Comparison of ENCODE assay signal across 15 mouse cellular contexts in genomic region chr11:97687061-97687460, GRCm38 (mm10). TPM values are rescaled to one million over a fixed set of nuclear protein-coding genes. Genes with fewer than 3 reads are reported as not detected.
A peak's percentile ranks its signal among the peaks of the same experiment; 100 is the strongest.
DNase-seq lines count a peak whose midpoint lies in the region; ATAC-seq and TF ChIP-seq lines count a peak whose summit lies in the region.
"Had no signal": no experiment of that assay in that cellular context is flagged by ENCODE, and none has a peak within 500 bp of the region (broad histone marks: within the 10 kb centered on the region; RNA-seq: fewer than 3 reads in every experiment).

No protein-coding gene starts in this region.

- no peaks in the 10 kb centered on the region for H3K4me1 ChIP-seq in forebrain, postnatal 0 days (ENCODE audit: insufficient read depth)
- 0 out of 2 replicates have a peak, but pooled peaks cover 3% of the 10 kb centered on the region for H3K4me1 ChIP-seq in forebrain, embryonic 14.5 days (ENCODE audit: control insufficient read depth, insufficient read depth, low read length)
- H3K4me1 ChIP-seq in liver, embryonic 11.5 days (replicated peaks; ENCODE audit: control insufficient read depth, insufficient read depth, low read length) = peaks cover 11% of the 10 kb centered on the region; the same call in 1 of the 2 replicates
- H3K4me1 ChIP-seq in liver, embryonic 12.5 days = peaks cover 31% of the 10 kb centered on the region
- peaks cover 18% of the 10 kb centered on the region for H3K4me1 ChIP-seq in intestine, embryonic 16.5 days (ENCODE audit: control insufficient read depth, insufficient read depth, low read length)
- H3K4me1 ChIP-seq in small intestine, adult 2 months (ENCODE audit: control insufficient read depth, insufficient read depth, insufficient read length, low read length) = peaks cover 27% of the 10 kb centered on the region

- no peaks in the 10 kb centered on the region for H3K27me3 ChIP-seq in forebrain, postnatal 0 days (ENCODE audit: insufficient read depth, low read length)
- no peaks in the 10 kb centered on the region for H3K27me3 ChIP-seq in forebrain, embryonic 14.5 days (replicated peaks; ENCODE audit: control insufficient read depth, insufficient read depth, low read length)
- no peaks in the 10 kb centered on the region for H3K27me3 ChIP-seq in liver, embryonic 11.5 days (replicated peaks; ENCODE audit: control insufficient read depth, insufficient read depth, low read length)
- peaks cover 40% of the 10 kb centered on the region for H3K27me3 ChIP-seq in liver, embryonic 12.5 days (replicated peaks)
- H3K27me3 ChIP-seq in intestine, embryonic 16.5 days (replicated peaks; ENCODE audit: control insufficient read depth, insufficient read depth, low read length) = no peaks in the 10 kb centered on the region
- no peaks in the 10 kb centered on the region for H3K27me3 ChIP-seq in small intestine, adult 2 months (ENCODE audit: control insufficient read depth, insufficient read depth, low read length)
- H3K27me3 ChIP-seq: stomach, embryonic 15.5 days had no signal

- no peak overlapping the region for H3K27ac ChIP-seq in forebrain, postnatal 0 days (ENCODE audit: low read depth, low read length)
- no peak overlapping the region for H3K27ac ChIP-seq in forebrain, embryonic 14.5 days (ENCODE audit: low read depth, low read length)
- H3K27ac ChIP-seq in liver, embryonic 11.5 days (ENCODE audit: low read depth, low read length) = no peak overlapping the region
- no peak overlapping the region for H3K27ac ChIP-seq in liver, embryonic 12.5 days
- H3K27ac ChIP-seq in intestine, embryonic 16.5 days (ENCODE audit: low read length) = peak overlapping the region; percentile 62; the same call in 1 of the 2 replicates
- H3K27ac ChIP-seq in small intestine, adult 2 months (ENCODE audit: insufficient read depth, low read depth, low read length) = peak overlapping the region; percentile 93
- H3K27ac ChIP-seq: liver, embryonic 14.5 days; stomach, embryonic 15.5 days had no signal

- H3K9ac ChIP-seq in forebrain, postnatal 0 days = 0 out of 2 replicates have a peak overlapping the region, but pooled peaks have one; percentile 3
- H3K9ac ChIP-seq in forebrain, embryonic 14.5 days (ENCODE audit: low read length) = no peak overlapping the region
- no peak overlapping the region for H3K9ac ChIP-seq in liver, embryonic 11.5 days (ENCODE audit: low read depth, low read length)
- no peak overlapping the region for H3K9ac ChIP-seq in liver, embryonic 12.5 days
- H3K9ac ChIP-seq in intestine, embryonic 16.5 days (ENCODE audit: low read depth, low read length) = peak overlapping the region; percentile 54; the same call in 1 of the 2 replicates
- H3K9ac ChIP-seq: liver, embryonic 14.5 days; stomach, embryonic 15.5 days had no signal

- H3K4me3 ChIP-seq in forebrain, postnatal 0 days (ENCODE audit: low read depth, low read length) = no peak overlapping the region
- no peak overlapping the region for H3K4me3 ChIP-seq in forebrain, embryonic 14.5 days (ENCODE audit: low read depth, low read length)
- H3K4me3 ChIP-seq in liver, embryonic 11.5 days (ENCODE audit: low read depth, low read length) = no peak overlapping the region
- H3K4me3 ChIP-seq in liver, embryonic 12.5 days = no peak overlapping the region
- peak overlapping the region; percentile 34 for H3K4me3 ChIP-seq in intestine, embryonic 16.5 days (ENCODE audit: low read length)
- H3K4me3 ChIP-seq in small intestine, adult 2 months (ENCODE audit: low read depth, low read length) = peak overlapping the region; percentile 64

- TF ChIP-seq CTCF in forebrain, postnatal 0 days (IDR thresholded peaks at IDR 0.05; ENCODE audit: low read depth) = no peak
- no peak for TF ChIP-seq CTCF in small intestine, adult 2 months (IDR thresholded peaks at IDR 0.05; ENCODE audit: extremely low read depth, insufficient read length, insufficient replicate concordance, low read depth, low read length)

- peaks cover 38% of the 10 kb centered on the region for H3K36me3 ChIP-seq in forebrain, postnatal 0 days (ENCODE audit: insufficient read depth)
- H3K36me3 ChIP-seq in forebrain, embryonic 14.5 days (ENCODE audit: control insufficient read depth, insufficient read depth, low read length) = peaks cover 46% of the 10 kb centered on the region
- H3K36me3 ChIP-seq in liver, embryonic 11.5 days (ENCODE audit: control insufficient read depth, insufficient read depth, low read length) = peaks cover 13% of the 10 kb centered on the region
- peaks cover 21% of the 10 kb centered on the region for H3K36me3 ChIP-seq in liver, embryonic 12.5 days
- H3K36me3 ChIP-seq in intestine, embryonic 16.5 days (ENCODE audit: control insufficient read depth, insufficient read depth, low read length) = peaks cover 15% of the 10 kb centered on the region
- H3K36me3 ChIP-seq in small intestine, adult 2 months (ENCODE audit: control insufficient read depth, insufficient read depth, low read length) = peaks cover 27% of the 10 kb centered on the region

- no peaks in the 10 kb centered on the region for H3K9me3 ChIP-seq in forebrain, postnatal 0 days (ENCODE audit: low read length)
- no peaks in the 10 kb centered on the region for H3K9me3 ChIP-seq in forebrain, embryonic 14.5 days (replicated peaks; ENCODE audit: control insufficient read depth, low read length)
- no peaks in the 10 kb centered on the region for H3K9me3 ChIP-seq in liver, embryonic 11.5 days (ENCODE audit: control insufficient read depth, low read length)
- H3K9me3 ChIP-seq in liver, embryonic 12.5 days (replicated peaks) = no peaks in the 10 kb centered on the region
- H3K9me3 ChIP-seq in intestine, embryonic 16.5 days (ENCODE audit: control insufficient read depth, low read length) = no peaks in the 10 kb centered on the region
- H3K9me3 ChIP-seq: stomach, embryonic 15.5 days had no signal

- H3K4me2 ChIP-seq in forebrain, postnatal 0 days (ENCODE audit: low read depth) = no peak overlapping the region
- H3K4me2 ChIP-seq in forebrain, embryonic 14.5 days (ENCODE audit: low read length) = no peak overlapping the region
- peak overlapping the region; percentile 67; the same call in 1 of the 2 replicates for H3K4me2 ChIP-seq in liver, embryonic 11.5 days
- H3K4me2 ChIP-seq in liver, embryonic 12.5 days = no peak overlapping the region; the same call in 1 of the 2 replicates
- H3K4me2 ChIP-seq in intestine, embryonic 16.5 days (ENCODE audit: low read depth, low read length) = peak overlapping the region; percentile 50

- DNase-seq in forebrain, postnatal 0 days = no peak
- no peak for DNase-seq in forebrain, embryonic 14.5 days (ENCODE audit: low spot score)
- DNase-seq in liver, embryonic 11.5 days (ENCODE audit: low spot score) = no peak
- DNase-seq in cerebellum, adult 11 months = no peak
- DNase-seq in cerebellum, adult 8-10 months = no peak
- DNase-seq: cerebellum, postnatal 14 days; gastrocnemius, postnatal 36 days; layer of hippocampus, adult 9-11 months; midbrain, embryonic 14.5 days had no signal

- peak; percentile 41; the same call in 1 of the 2 replicates for TF ChIP-seq POLR2A in small intestine, adult 2 months (IDR thresholded peaks at IDR 0.05; ENCODE audit: low read depth, low read length)

- ATAC-seq in forebrain, postnatal 0 days = no peak
- no peak for ATAC-seq in forebrain, embryonic 14.5 days
- no peak for ATAC-seq in liver, embryonic 11.5 days (replicated peaks; ENCODE audit: low FRiP score)
- no peak for ATAC-seq in liver, embryonic 12.5 days
- 0 out of 2 replicates have a peak, but pooled peaks have one; percentile 10 for ATAC-seq in intestine, embryonic 16.5 days
- ATAC-seq: activated CD4-positive, CD25-positive, alpha-beta regulatory T cell, adult 4 months had no signal

- WGBS in forebrain, postnatal 0 days = 85% methylated on average over 3 of the region's 3 CpGs
- 95% methylated on average over 3 of the region's 3 CpGs for whole genome bisulfite sequencing in forebrain, embryonic 14.5 days
- WGBS in liver, embryonic 11.5 days = 81% methylated on average over 3 of the region's 3 CpGs
- WGBS in liver, embryonic 12.5 days (ENCODE audit: insufficient replicate concordance) = 88% methylated on average over 3 of the region's 3 CpGs
- WGBS in intestine, embryonic 16.5 days = 64% methylated on average over 3 of the region's 3 CpGs
- 26% methylated on average over 3 of the region's 3 CpGs for WGBS in small intestine, adult 2 months

RNA-seq across cellular contexts. Expression of gene Cisd3, which starts 1.4 kb away (rescaled TPM):
- total RNA-seq in forebrain, postnatal 0 days (2014; rRNA removed) = 14.4 and 15.5 TPM in 2 replicates
- 27.2 and 27.8 TPM in 2 replicates for polyA plus RNA-seq in forebrain, postnatal 0 days (2015; fragmentation: Nextera tagmentation; extraction: Ambion mirVana)
- 17.3 and 19.5 TPM in 2 replicates for polyA plus RNA-seq in forebrain, embryonic 14.5 days (2014; fragmentation: Nextera tagmentation; extraction: Ambion mirVana)
- polyA plus RNA-seq in liver, embryonic 11.5 days (2014; fragmentation: Nextera tagmentation; extraction: Ambion mirVana) = 18.0 and 21.9 TPM in 2 replicates
- 12.6 and 14.7 TPM in 2 replicates for polyA plus RNA-seq in liver, embryonic 12.5 days (2016; fragmentation: Nextera tagmentation; extraction: Ambion mirVana)
- polyA plus RNA-seq in intestine, embryonic 16.5 days (2015; fragmentation: Nextera tagmentation; extraction: Ambion mirVana) = 120 and 135 TPM in 2 replicates
- 112 and 249 TPM in 2 replicates for polyA plus RNA-seq in small intestine, adult 2 months (2012; rRNA removed)

RNA-seq across cellular contexts. Expression of gene Pcgf2, which starts 13.2 kb away (rescaled TPM):
- total RNA-seq in forebrain, postnatal 0 days (2014; rRNA removed) = 13.0 and 21.9 TPM in 2 replicates
- 10.0 and 12.6 TPM in 2 replicates for polyA plus RNA-seq in forebrain, postnatal 0 days (2015; fragmentation: Nextera tagmentation; extraction: Ambion mirVana)
- polyA plus RNA-seq in forebrain, embryonic 14.5 days (2014; fragmentation: Nextera tagmentation; extraction: Ambion mirVana) = 17.6 and 21.9 TPM in 2 replicates
- polyA plus RNA-seq in liver, embryonic 11.5 days (2014; fragmentation: Nextera tagmentation; extraction: Ambion mirVana) = 10.3 and 13.2 TPM in 2 replicates
- polyA plus RNA-seq in liver, embryonic 12.5 days (2016; fragmentation: Nextera tagmentation; extraction: Ambion mirVana) = 5.0 and 5.1 TPM in 2 replicates
- polyA plus RNA-seq in intestine, embryonic 16.5 days (2015; fragmentation: Nextera tagmentation; extraction: Ambion mirVana) = 11.9 and 12.1 TPM in 2 replicates
- polyA plus RNA-seq in small intestine, adult 2 months (2012; rRNA removed) = 25.9 and 77.9 TPM in 2 replicates

RNA-seq across cellular contexts. Expression of gene Psmb3, which starts 16.1 kb away (rescaled TPM):
- 322 and 350 TPM in 2 replicates for total RNA-seq in forebrain, postnatal 0 days (2014; rRNA removed)
- 499 and 621 TPM in 2 replicates for polyA plus RNA-seq in forebrain, postnatal 0 days (2015; fragmentation: Nextera tagmentation; extraction: Ambion mirVana)
- 530 and 674 TPM in 2 replicates for polyA plus RNA-seq in forebrain, embryonic 14.5 days (2014; fragmentation: Nextera tagmentation; extraction: Ambion mirVana)
- polyA plus RNA-seq in liver, embryonic 11.5 days (2014; fragmentation: Nextera tagmentation; extraction: Ambion mirVana) = 558 and 561 TPM in 2 replicates
- 364 and 370 TPM in 2 replicates for polyA plus RNA-seq in liver, embryonic 12.5 days (2016; fragmentation: Nextera tagmentation; extraction: Ambion mirVana)
- 419 and 429 TPM in 2 replicates for polyA plus RNA-seq in intestine, embryonic 16.5 days (2015; fragmentation: Nextera tagmentation; extraction: Ambion mirVana)
- polyA plus RNA-seq in small intestine, adult 2 months (2012; rRNA removed) = 164 and 330 TPM in 2 replicates

RNA-seq across cellular contexts. Expression of gene Mllt6, which starts 23.8 kb away (rescaled TPM):
- 42.2 and 48.1 TPM in 2 replicates for total RNA-seq in forebrain, postnatal 0 days (2014; rRNA removed)
- polyA plus RNA-seq in forebrain, postnatal 0 days (2015; fragmentation: Nextera tagmentation; extraction: Ambion mirVana) = 1.7 TPM in 2 replicates
- polyA plus RNA-seq in forebrain, embryonic 14.5 days (2014; fragmentation: Nextera tagmentation; extraction: Ambion mirVana) = 5.0 and 5.9 TPM in 2 replicates
- polyA plus RNA-seq in liver, embryonic 11.5 days (2014; fragmentation: Nextera tagmentation; extraction: Ambion mirVana) = 0.97 and 1.0 TPM in 2 replicates
- polyA plus RNA-seq in liver, embryonic 12.5 days (2016; fragmentation: Nextera tagmentation; extraction: Ambion mirVana) = 0.32 and 0.33 TPM in 2 replicates
- polyA plus RNA-seq in intestine, embryonic 16.5 days (2015; fragmentation: Nextera tagmentation; extraction: Ambion mirVana) = 2.2 and 2.6 TPM in 2 replicates
- polyA plus RNA-seq in small intestine, adult 2 months (2012; rRNA removed) = 18.4 and 38.6 TPM in 2 replicates

RNA-seq across cellular contexts. Expression of gene Pip4k2b, which starts 57.4 kb away (rescaled TPM):
- total RNA-seq in forebrain, postnatal 0 days (2014; rRNA removed) = 131 and 146 TPM in 2 replicates
- polyA plus RNA-seq in forebrain, postnatal 0 days (2015; fragmentation: Nextera tagmentation; extraction: Ambion mirVana) = 4.2 and 4.6 TPM in 2 replicates
- polyA plus RNA-seq in forebrain, embryonic 14.5 days (2014; fragmentation: Nextera tagmentation; extraction: Ambion mirVana) = 6.0 and 6.9 TPM in 2 replicates
- polyA plus RNA-seq in liver, embryonic 11.5 days (2014; fragmentation: Nextera tagmentation; extraction: Ambion mirVana) = 0.95 and 1.7 TPM in 2 replicates
- 0.92 and 1.1 TPM in 2 replicates for polyA plus RNA-seq in liver, embryonic 12.5 days (2016; fragmentation: Nextera tagmentation; extraction: Ambion mirVana)
- polyA plus RNA-seq in intestine, embryonic 16.5 days (2015; fragmentation: Nextera tagmentation; extraction: Ambion mirVana) = 0.71 and 0.86 TPM in 2 replicates
- polyA plus RNA-seq in small intestine, adult 2 months (2012; rRNA removed) = 2.0 and 3.4 TPM in 2 replicates

Comparison
In these comparisons a context has a peak if more than half of its experiments do, and no peak if none do; other contexts are left out.
1. H3K4me2 ChIP-seq: peak in liver, embryonic 11.5 days (single experiment) and intestine, embryonic 16.5 days (single experiment); none in forebrain, postnatal 0 days (single experiment), forebrain, embryonic 14.5 days (single experiment) and liver, embryonic 12.5 days (single experiment).
2. H3K9ac ChIP-seq: peak in forebrain, postnatal 0 days (single experiment) and intestine, embryonic 16.5 days (single experiment); none in forebrain, embryonic 14.5 days (single experiment), liver, embryonic 11.5 days (single experiment) and liver, embryonic 12.5 days (single experiment).
3. H3K27ac ChIP-seq: peak in intestine, embryonic 16.5 days (single experiment) and small intestine, adult 2 months (single experiment); none in forebrain, postnatal 0 days (single experiment), forebrain, embryonic 14.5 days (single experiment), liver, embryonic 11.5 days (single experiment) and liver, embryonic 12.5 days (single experiment).
4. H3K4me3 ChIP-seq: peak in intestine, embryonic 16.5 days (single experiment) and small intestine, adult 2 months (single experiment); none in forebrain, postnatal 0 days (single experiment), forebrain, embryonic 14.5 days (single experiment), liver, embryonic 11.5 days (single experiment) and liver, embryonic 12.5 days (single experiment).